Mouse (Mus musculus) urinary bladder, postnatal 10 days (tissue): Measurements from ENCODE around the gene Ptprd.
A peak's percentile ranks its signal among the peaks of the same experiment; 100 is the strongest.

Experiments used
- DNase-seq: peaks from one replicate; pipeline ENCODE4 v3.0.0; 2022; ENCODE audit warnings: low spot score

Gene Ptprd

GRCm38 (mm10) chr4:76652971-76653370 is 1558.8 kb downstream of the Ptprd start:
- no peak for DNase-seq

GRCm38 (mm10) chr4:76621740-76622139 is 1590.0 kb downstream of the Ptprd start:
- DNase-seq = no peak

- no peak for DNase-seq
These were observed 1595.1 kb downstream of the Ptprd start for GRCm38 (mm10) chr4:76616614-76617013.

- DNase-seq = no peak
These were observed 1603.5 kb downstream of the Ptprd start for GRCm38 (mm10) chr4:76608246-76608645.

- DNase-seq = no peak
These were observed 1605.0 kb downstream of the Ptprd start for GRCm38 (mm10) chr4:76606808-76607207.

- DNase-seq = no peak
These were observed 1621.0 kb downstream of the Ptprd start for GRCm38 (mm10) chr4:76590722-76591121.

- no peak for DNase-seq
These were observed 1628.7 kb downstream of the Ptprd start for GRCm38 (mm10) chr4:76583025-76583424.

GRCm38 (mm10) chr4:76566006-76566405 is 1645.8 kb downstream of the Ptprd start:
- no peak for DNase-seq

- DNase-seq = no peak
These were observed 1670.0 kb downstream of the Ptprd start for GRCm38 (mm10) chr4:76541769-76542168.

- DNase-seq = no peak
These were observed 1678.8 kb downstream of the Ptprd start for GRCm38 (mm10) chr4:76532926-76533325.

- no peak for DNase-seq
These were observed 1686.5 kb downstream of the Ptprd start for GRCm38 (mm10) chr4:76525281-76525680.

- DNase-seq = no peak
These were observed 1708.5 kb downstream of the Ptprd start for GRCm38 (mm10) chr4:76503279-76503601.

- DNase-seq = no peak
These were observed 1709.0 kb downstream of the Ptprd start for GRCm38 (mm10) chr4:76502575-76503278.

GRCm38 (mm10) chr4:76485848-76486247 is 1725.9 kb downstream of the Ptprd start:
- no peak for DNase-seq

GRCm38 (mm10) chr4:76468366-76469100 is 1743.2 kb downstream of the Ptprd start:
- DNase-seq = no peak

GRCm38 (mm10) chr4:76464682-76465081 is 1747.1 kb downstream of the Ptprd start:
- DNase-seq = no peak

GRCm38 (mm10) chr4:76461336-76461735 is 1750.4 kb downstream of the Ptprd start:
- no peak for DNase-seq

GRCm38 (mm10) chr4:76460556-76460955 is 1751.2 kb downstream of the Ptprd start:
- no peak for DNase-seq

- no peak for DNase-seq
These were observed 1752.1 kb downstream of the Ptprd start for GRCm38 (mm10) chr4:76459621-76460020.

- DNase-seq = no peak
These were observed 1759.5 kb downstream of the Ptprd start for GRCm38 (mm10) chr4:76452286-76452685.

GRCm38 (mm10) chr4:76451019-76451552 is 1760.7 kb downstream of the Ptprd start:
- DNase-seq = no peak

GRCm38 (mm10) chr4:76450351-76451018 is 1761.3 kb downstream of the Ptprd start:
- peak; percentile 14 for DNase-seq
